Mouse (Mus musculus): ENCODE data around the gene Tomm70a. TPM values are rescaled to one million over a fixed set of nuclear protein-coding genes. Genes with fewer than 3 reads are reported as not detected.

Gene Tomm70a
- polyA plus RNA-seq, 1 experiment from 2014 or later, result 32.7 TPM

DNA sequence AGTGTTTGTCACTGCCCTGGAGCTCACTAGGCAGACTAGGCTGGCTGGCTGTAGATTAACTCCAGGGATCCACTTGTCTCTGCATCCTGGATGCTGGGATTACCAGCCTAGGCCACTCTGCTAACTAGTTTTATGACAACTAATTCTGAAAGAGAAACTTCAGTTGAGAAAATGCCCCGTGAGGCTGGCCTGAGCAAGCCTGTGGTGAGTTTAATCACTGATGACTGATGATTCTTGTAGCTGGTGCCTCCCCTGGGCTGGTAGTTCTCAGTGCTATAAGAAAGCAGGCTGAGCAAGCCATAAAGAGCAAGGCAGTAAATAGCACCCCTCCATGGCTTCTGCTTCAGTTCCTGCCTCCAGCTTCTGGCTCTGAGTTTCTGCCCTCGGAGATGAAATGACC, 54.2 kb downstream of the Tomm70a start:
- 71% methylated on average over 2 of the region's 2 CpGs for WGBS
- Histone ChIP-seq H3K9ac (no peak overlapping the region), H3K36me3 (peaks cover 66% of the 10 kb centered on the region), H3K4me3 (no peak overlapping the region), H3K4me1 (no peaks in the 10 kb centered on the region), H3K4me2 (no peak overlapping the region), H3K27ac (no peak overlapping the region), H3K9me3 (no peaks in the 10 kb centered on the region), H3K27me3 (no peaks in the 10 kb centered on the region)
- ATAC-seq (ENCODE audit: insufficient number of reproducible peaks, low FRiP score, low TSS enrichment, low read depth), result no peak

DNA sequence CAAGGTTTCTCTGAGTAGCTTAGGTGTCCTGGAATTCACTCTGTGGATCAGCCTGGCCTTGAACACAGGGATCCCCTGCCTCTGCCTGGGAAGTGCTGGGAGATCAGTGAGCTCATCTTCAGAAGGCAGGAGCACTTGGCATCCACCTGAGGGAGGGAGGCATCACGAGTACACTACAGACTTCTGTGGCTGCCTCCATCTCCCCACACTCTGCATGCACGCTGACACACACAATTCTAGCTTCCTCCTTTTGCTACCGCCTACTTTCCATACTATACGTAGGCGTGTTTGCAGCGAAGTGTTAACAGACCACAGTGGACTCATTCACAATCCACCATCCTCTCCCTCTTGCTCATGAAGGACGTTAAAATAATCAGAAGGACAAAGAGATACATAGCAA, 54.8 kb downstream of the Tomm70a start:
- Histone ChIP-seq H3K4me2 (no peak overlapping the region), H3K4me3 (no peak overlapping the region), H3K27me3 (no peaks in the 10 kb centered on the region), H3K4me1 (no peaks in the 10 kb centered on the region), H3K9ac (no peak overlapping the region), H3K9me3 (no peaks in the 10 kb centered on the region), H3K27ac (no peak overlapping the region), H3K36me3 (peaks cover 66% of the 10 kb centered on the region)
- WGBS, result 90% methylated on average over 7 of the region's 7 CpGs
- no peak for ATAC-seq (ENCODE audit: insufficient number of reproducible peaks, low FRiP score, low TSS enrichment, low read depth)

DNA sequence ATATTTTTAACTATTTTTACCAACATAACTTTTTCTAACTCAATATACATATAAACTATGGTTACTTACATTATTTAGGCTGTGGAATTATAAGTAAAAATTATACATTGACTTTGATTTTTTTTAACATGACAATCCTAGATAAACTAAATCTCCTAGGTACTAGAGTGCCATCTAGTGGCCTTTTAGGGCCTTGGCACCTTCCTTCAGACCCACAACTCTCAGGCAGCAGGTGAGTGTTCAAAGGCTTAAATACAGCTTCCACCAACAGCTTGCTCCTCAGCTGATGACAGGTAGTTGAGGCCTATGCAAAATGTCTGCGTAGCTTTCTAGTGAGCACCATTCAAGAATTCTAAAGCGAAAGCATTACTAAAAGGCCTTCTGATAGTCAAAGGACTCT, 55.8 kb downstream of the Tomm70a start:
- H3K4me3 ChIP-seq, result no peak overlapping the region
- no peak overlapping the region for H3K9ac ChIP-seq
- H3K36me3 ChIP-seq, result peaks cover 74% of the 10 kb centered on the region
- no peaks in the 10 kb centered on the region for H3K27me3 ChIP-seq
- no peaks in the 10 kb centered on the region for H3K9me3 ChIP-seq
- 68% methylated on average over 2 of the region's 2 CpGs for WGBS
- H3K27ac ChIP-seq, result no peak overlapping the region
- H3K4me2 ChIP-seq, result no peak overlapping the region
- H3K4me1 ChIP-seq, result no peaks in the 10 kb centered on the region
- no peak for ATAC-seq (ENCODE audit: insufficient number of reproducible peaks, low FRiP score, low TSS enrichment, low read depth)

DNA sequence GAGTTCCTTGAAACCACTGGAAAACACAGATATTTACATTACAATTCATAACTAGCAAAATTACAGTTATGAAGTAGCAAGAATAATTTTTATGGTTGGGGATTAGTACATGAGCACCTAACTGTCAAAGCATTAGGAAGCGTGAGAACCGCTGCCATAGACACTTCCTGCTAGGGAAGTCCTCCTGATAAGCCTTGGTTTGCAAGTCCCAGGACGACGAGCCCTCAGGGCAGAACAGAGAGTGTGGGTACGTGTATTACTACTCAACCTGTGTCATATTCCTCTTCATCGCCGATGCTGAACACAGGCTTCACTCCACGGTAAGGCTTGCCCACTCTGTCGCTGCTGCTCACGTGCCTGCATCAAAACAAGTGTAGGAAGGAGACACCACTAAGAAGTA, 56.2 kb downstream of the Tomm70a start:
- H3K36me3 ChIP-seq, result peaks cover 74% of the 10 kb centered on the region
- ATAC-seq (ENCODE audit: insufficient number of reproducible peaks, low FRiP score, low TSS enrichment, low read depth), result no peak

DNA sequence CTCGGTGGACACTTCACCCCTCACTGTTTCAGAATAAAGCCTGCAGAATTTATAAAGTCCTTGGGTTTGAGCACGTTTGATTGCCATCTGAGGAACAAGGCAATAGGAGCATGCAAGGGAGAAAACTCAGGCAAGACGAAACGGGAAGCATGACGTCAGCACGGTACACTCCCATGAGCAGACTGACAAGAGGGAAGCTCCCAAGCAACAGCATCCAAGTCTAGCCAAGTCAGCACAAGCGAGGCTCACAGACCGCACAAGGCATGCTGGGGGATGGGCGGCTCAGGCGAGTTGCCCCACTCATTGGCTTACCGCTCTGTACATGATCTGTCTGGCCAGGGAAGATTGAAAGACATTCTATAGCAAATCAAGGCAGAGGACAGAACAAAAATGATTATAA, 59.7 kb downstream of the Tomm70a start:
- ATAC-seq (ENCODE audit: insufficient number of reproducible peaks, low FRiP score, low TSS enrichment, low read depth), result no peak
- Histone ChIP-seq H3K4me1 (no peaks in the 10 kb centered on the region), H3K4me3 (no peak overlapping the region), H3K9me3 (no peaks in the 10 kb centered on the region), H3K9ac (no peak overlapping the region), H3K4me2 (no peak overlapping the region), H3K27me3 (no peaks in the 10 kb centered on the region), H3K36me3 (peaks cover 78% of the 10 kb centered on the region), H3K27ac (no peak overlapping the region)
- 75% methylated on average over 11 of the region's 11 CpGs for WGBS

More for the DNA sequence above, 56.2 kb downstream of the Tomm70a start:
- Histone ChIP-seq H3K27ac (no peak overlapping the region), H3K4me1 (no peaks in the 10 kb centered on the region), H3K4me3 (no peak overlapping the region), H3K27me3 (no peaks in the 10 kb centered on the region), H3K9ac (no peak overlapping the region), H3K4me2 (no peak overlapping the region), H3K9me3 (no peaks in the 10 kb centered on the region)
- 88% methylated on average over 10 of the region's 10 CpGs for WGBS

DNA sequence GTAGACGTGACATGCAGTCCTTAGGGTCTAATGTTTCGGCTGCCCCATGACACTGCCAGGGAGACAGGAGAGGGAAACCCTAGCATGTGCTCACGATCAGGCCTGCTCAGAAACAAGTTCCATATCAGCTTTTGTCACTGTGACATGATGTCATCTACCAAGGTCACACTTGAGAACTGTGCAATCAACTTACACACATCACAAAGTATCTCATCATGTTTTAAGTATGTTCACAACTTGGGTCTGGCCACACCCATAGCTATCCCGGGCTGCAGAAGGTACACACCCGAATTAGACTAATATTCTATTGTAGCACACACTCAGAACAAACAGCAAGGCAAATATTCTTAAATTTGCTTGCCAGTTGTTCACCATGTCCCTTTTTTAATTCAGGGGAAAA, 60.5 kb downstream of the Tomm70a start:
- no peak for ATAC-seq (ENCODE audit: insufficient number of reproducible peaks, low FRiP score, low TSS enrichment, low read depth)
- H3K27ac ChIP-seq, result no peak overlapping the region
- no peak overlapping the region for H3K9ac ChIP-seq
- H3K4me3 ChIP-seq, result no peak overlapping the region
- WGBS, result 83% methylated on average over 5 of the region's 5 CpGs
- H3K27me3 ChIP-seq, result no peaks in the 10 kb centered on the region
- H3K4me1 ChIP-seq, result no peaks in the 10 kb centered on the region
- peaks cover 71% of the 10 kb centered on the region for H3K36me3 ChIP-seq
- H3K4me2 ChIP-seq, result no peak overlapping the region
- H3K9me3 ChIP-seq, result no peaks in the 10 kb centered on the region

DNA sequence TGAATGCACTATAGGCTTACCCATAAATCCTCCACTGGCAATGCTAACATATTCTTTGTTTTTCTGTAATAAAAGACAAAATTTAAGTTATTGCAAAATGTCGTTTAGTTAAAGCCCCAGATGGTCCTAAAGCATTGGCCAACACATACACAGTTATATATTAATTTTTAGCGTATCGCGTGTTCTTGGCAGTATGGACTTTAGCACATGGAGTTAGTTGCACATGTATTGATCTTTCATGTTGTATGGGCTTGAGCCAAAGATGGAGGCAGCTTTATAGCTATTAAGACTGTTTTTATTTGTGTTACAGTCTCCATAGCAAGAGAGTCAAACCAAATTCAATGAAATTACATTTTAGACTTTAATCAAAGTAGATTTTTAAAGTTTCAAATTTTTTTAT, 65.1 kb downstream of the Tomm70a start:
- Histone ChIP-seq H3K9me3 (no peaks in the 10 kb centered on the region), H3K4me1 (no peaks in the 10 kb centered on the region), H3K27me3 (no peaks in the 10 kb centered on the region), H3K4me2 (no peak overlapping the region), H3K27ac (no peak overlapping the region), H3K4me3 (no peak overlapping the region), H3K9ac (no peak overlapping the region), H3K36me3 (peaks cover 55% of the 10 kb centered on the region)
- ATAC-seq (ENCODE audit: insufficient number of reproducible peaks, low FRiP score, low TSS enrichment, low read depth), result no peak
- WGBS, result 88% methylated on average over 4 of the region's 4 CpGs

DNA sequence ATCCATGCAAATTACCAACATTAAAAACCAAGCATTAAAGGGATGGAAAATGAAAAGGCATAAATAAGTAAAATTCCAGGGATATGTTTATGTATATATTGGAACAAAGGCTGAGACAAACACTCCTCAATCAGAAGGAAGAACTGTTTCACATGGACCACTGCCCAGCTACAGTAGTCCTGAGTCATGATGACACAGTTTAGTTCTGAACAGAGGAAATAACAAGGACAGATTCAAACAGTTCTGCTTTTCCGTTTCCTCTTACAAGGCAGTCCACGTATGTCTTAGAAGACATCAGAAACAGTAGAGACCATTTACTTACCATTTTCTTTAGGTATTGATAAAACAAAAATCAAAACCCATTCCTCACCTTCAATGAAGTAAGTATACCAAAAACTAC, 68.0 kb downstream of the Tomm70a start:
- no peaks in the 10 kb centered on the region for H3K27me3 ChIP-seq
- 74% methylated on average over 2 of the region's 2 CpGs for WGBS
- no peak overlapping the region for H3K4me2 ChIP-seq
- H3K27ac ChIP-seq, result no peak overlapping the region
- H3K4me3 ChIP-seq, result no peak overlapping the region
- no peaks in the 10 kb centered on the region for H3K9me3 ChIP-seq
- no peak overlapping the region for H3K9ac ChIP-seq
- H3K4me1 ChIP-seq, result no peaks in the 10 kb centered on the region
- no peak for ATAC-seq (ENCODE audit: insufficient number of reproducible peaks, low FRiP score, low TSS enrichment, low read depth)
- peaks cover 45% of the 10 kb centered on the region for H3K36me3 ChIP-seq

DNA sequence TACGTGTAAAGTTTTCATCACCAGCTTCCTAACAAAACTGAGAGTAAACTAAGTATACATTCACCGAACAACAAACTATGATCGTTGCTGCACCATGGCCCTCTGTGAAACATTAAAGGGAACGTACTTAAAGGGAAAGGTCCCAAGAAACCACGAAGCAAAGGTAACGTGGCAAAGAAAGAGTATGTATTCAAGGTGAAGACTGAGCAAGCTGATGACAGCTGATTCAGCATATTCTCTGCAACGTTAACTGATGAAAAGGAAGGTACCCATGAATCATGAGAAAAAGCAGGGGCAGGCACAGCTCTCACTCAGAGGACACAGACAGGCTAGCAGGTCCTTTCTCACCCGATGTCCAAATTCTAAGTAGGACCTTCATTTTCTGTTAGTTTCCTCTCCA, 68.9 kb downstream of the Tomm70a start:
- WGBS, result 89% methylated on average over 8 of the region's 8 CpGs
- no peak overlapping the region for H3K27ac ChIP-seq
- no peak for ATAC-seq (ENCODE audit: insufficient number of reproducible peaks, low FRiP score, low TSS enrichment, low read depth)
- no peak overlapping the region for H3K4me3 ChIP-seq
- no peak overlapping the region for H3K9ac ChIP-seq
- H3K4me2 ChIP-seq, result no peak overlapping the region
- H3K27me3 ChIP-seq, result no peaks in the 10 kb centered on the region
- peaks cover 48% of the 10 kb centered on the region for H3K36me3 ChIP-seq
- no peaks in the 10 kb centered on the region for H3K4me1 ChIP-seq
- H3K9me3 ChIP-seq, result no peaks in the 10 kb centered on the region

DNA sequence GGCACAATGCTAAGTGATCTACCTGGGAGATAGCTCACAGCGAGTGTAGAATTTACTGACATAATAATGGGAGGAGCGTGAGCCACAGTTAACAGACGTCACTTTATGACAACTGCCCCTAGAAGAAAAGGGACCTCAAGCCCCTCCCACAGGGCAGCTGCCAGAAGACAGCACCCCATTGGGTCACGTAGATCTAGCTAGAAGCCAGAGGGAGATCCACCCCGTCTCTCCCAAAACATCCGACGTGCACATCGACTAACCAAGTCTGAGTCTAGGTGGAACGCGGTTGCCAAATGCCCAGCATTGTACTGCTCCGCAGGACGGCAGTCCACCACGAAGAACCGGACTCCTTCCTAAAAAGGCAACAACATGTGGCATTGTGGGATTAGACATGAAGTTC, 69.7 kb downstream of the Tomm70a start:
- H3K27me3 ChIP-seq, result no peaks in the 10 kb centered on the region
- WGBS, result 90% methylated on average over 14 of the region's 14 CpGs
- H3K4me1 ChIP-seq, result no peaks in the 10 kb centered on the region
- no peaks in the 10 kb centered on the region for H3K9me3 ChIP-seq
- no peak overlapping the region for H3K4me3 ChIP-seq
- H3K36me3 ChIP-seq, result peaks cover 42% of the 10 kb centered on the region
- H3K9ac ChIP-seq, result no peak overlapping the region
- H3K27ac ChIP-seq, result no peak overlapping the region
- H3K4me2 ChIP-seq, result no peak overlapping the region
- no peak for ATAC-seq (ENCODE audit: insufficient number of reproducible peaks, low FRiP score, low TSS enrichment, low read depth)

DNA sequence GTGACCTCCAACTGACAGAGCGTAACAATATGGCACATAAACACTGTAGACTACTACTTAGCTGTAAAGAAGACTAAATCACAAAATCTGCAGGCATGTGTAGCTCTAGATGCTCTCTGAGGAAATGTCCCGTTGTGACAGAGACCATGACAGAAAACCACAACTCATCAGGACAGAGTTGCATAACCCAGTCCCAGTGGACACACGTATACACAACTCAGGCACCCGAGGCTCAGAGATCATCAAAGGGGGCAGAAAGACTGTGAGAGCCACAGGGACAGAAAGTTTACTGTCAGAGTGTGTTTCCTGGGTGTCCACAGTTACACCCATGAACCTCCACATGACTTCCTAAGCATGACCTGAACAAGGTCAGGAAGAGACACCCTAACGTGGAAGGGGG, 75.1 kb downstream of the Tomm70a start:
- Histone ChIP-seq H3K9ac (no peak overlapping the region), H3K4me2 (no peak overlapping the region), H3K36me3 (peaks cover 44% of the 10 kb centered on the region), H3K4me1 (no peaks in the 10 kb centered on the region), H3K4me3 (no peak overlapping the region), H3K27ac (no peak overlapping the region), H3K27me3 (no peaks in the 10 kb centered on the region), H3K9me3 (no peaks in the 10 kb centered on the region)
- WGBS, result 89% methylated on average over 5 of the region's 5 CpGs
- no peak for ATAC-seq (ENCODE audit: insufficient number of reproducible peaks, low FRiP score, low TSS enrichment, low read depth)

DNA sequence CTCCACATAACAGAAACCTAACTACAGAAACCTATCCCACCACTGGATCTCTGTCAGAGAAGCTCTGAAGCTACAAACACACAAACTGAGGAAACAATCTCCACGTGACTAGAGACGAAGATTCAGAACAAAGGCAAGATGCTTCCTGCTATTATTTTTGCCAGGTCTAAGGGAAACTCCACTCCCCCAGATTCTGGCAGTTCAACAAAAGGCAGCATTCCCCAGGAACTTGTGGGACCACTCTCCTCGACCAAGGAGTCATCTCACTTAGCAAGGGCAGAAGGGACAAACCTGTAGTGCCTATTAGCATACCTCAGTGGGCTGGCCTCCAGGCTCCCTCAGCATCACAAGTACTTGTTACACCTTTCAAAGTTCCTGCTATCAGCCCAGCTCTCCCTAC, 75.8 kb downstream of the Tomm70a start:
- no peaks in the 10 kb centered on the region for H3K27me3 ChIP-seq
- no peak for ATAC-seq (ENCODE audit: insufficient number of reproducible peaks, low FRiP score, low TSS enrichment, low read depth)
- WGBS, result 65% methylated on average over 3 of the region's 3 CpGs
- H3K4me3 ChIP-seq, result no peak overlapping the region
- peaks cover 37% of the 10 kb centered on the region for H3K36me3 ChIP-seq
- H3K27ac ChIP-seq, result no peak overlapping the region
- no peak overlapping the region for H3K9ac ChIP-seq
- H3K4me1 ChIP-seq, result no peaks in the 10 kb centered on the region
- H3K4me2 ChIP-seq, result no peak overlapping the region
- no peaks in the 10 kb centered on the region for H3K9me3 ChIP-seq

Measured in limb, embryonic 15.5 days (tissue).